Mouse (Mus musculus): ENCODE measurements around the gene Hap1. TPM values are rescaled to one million over a fixed set of nuclear protein-coding genes. Genes with fewer than 3 reads are reported as not detected.

Gene Hap1
- polyA plus RNA-seq, 1 experiment from 2014 or later = 15.5 TPM

DNA sequence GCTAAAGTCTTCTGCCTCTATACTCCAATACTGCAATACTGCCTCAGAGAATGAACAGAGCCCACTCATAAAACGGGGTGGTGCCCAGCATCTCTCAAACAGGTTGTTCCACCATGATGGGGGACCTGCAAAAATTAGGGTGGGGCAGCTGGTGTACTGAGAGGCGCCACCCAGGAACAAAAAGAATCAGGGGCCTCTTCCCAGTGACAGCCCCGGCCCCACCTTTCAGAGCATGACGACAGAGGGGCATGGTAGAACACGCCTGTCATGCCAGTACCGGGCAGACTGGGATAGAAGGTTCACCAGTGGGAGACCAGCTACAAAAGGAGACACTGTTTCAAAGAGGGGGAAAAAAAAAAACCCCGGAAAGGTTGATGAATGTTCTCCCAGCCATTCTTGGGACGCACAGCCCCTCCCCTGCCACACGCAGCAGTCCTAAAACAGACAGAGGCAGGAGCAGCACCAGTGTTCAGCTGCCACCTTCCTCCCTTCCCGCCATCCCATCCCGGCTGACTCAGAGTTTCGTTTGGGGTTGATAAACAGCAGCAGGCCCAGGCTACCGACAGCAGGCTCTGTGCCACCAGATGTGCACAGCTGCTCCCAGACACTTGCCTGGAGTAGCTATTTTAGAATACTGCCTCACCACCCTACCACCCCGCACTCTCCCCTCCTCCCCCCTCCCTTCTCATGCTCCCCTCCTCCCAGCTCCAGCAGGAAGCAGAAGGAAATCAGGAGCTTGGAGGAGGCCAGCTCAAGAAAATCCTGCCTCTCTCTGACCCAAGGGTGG lies 31.9 kb upstream of the Hap1 start:
- 16% methylated on average over 14 of the region's 14 CpGs for WGBS
- peak; percentile 38; the same call in 1 of the 2 replicates for ATAC-seq (ENCODE audit: insufficient read depth, low FRiP score, low read depth)
- Histone ChIP-seq H3K4me3 (replicated peaks) (no peak overlapping the region), H3K4me2 (peak overlapping the region; percentile 37), H3K9me3 (no peaks in the 10 kb centered on the region), H3K27me3 (replicated peaks) (no peaks in the 10 kb centered on the region), H3K4me1 (peaks cover 62% of the 10 kb centered on the region), H3K27ac (peak overlapping the region; percentile 90), H3K9ac (no peak overlapping the region), H3K36me3 (peaks cover 19% of the 10 kb centered on the region)

GRCm38 (mm10) chr11:100387111-100387510 lies 31.2 kb upstream of the Hap1 start:
- WGBS = 76% methylated on average over 6 of the region's 6 CpGs
- Histone ChIP-seq H3K36me3 (peaks cover 25% of the 10 kb centered on the region), H3K9ac (no peak overlapping the region), H3K9me3 (no peaks in the 10 kb centered on the region), H3K4me3 (replicated peaks) (no peak overlapping the region), H3K4me2 (peak overlapping the region; percentile 37), H3K4me1 (peaks cover 59% of the 10 kb centered on the region), H3K27ac (peak overlapping the region; percentile 90), H3K27me3 (replicated peaks) (no peaks in the 10 kb centered on the region)
- no peak for ATAC-seq (ENCODE audit: insufficient read depth, low FRiP score, low read depth)

DNA sequence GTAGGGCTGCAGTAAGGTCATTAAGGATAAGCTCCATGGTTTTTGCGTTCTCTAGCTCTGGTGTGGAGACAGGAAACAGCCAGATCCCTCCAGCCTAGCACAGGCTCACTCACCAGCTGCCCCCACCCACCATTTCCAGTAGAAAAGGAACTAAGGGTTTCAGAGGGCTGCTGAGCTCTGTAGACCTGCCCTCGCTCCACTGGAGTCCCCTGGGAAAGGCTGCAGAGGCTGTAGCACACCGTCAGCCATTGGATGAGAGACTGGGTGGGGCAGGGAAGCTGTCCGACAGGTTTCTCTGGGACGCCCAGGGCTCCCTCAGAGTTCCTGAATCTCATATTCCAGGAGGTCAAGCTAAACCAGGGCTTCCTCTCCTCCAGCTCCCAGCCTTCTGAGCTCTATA lies 30.7 kb upstream of the Hap1 start:
- 53% methylated on average over 5 of the region's 5 CpGs for WGBS

GRCm38 (mm10) chr11:100385016-100385415 lies 29.1 kb upstream of the Hap1 start:
- Histone ChIP-seq H3K4me1 (peaks cover 40% of the 10 kb centered on the region), H3K4me2 (no peak overlapping the region), H3K27ac (no peak overlapping the region), H3K9me3 (no peaks in the 10 kb centered on the region), H3K36me3 (peaks cover 33% of the 10 kb centered on the region), H3K9ac (no peak overlapping the region), H3K4me3 (replicated peaks) (no peak overlapping the region), H3K27me3 (replicated peaks) (no peaks in the 10 kb centered on the region)
- WGBS = 78% methylated on average over 3 of the region's 3 CpGs
- no peak for ATAC-seq (ENCODE audit: insufficient read depth, low FRiP score, low read depth)

More for the DNA sequence above, 30.7 kb upstream of the Hap1 start:
- peak; percentile 86 for ATAC-seq (ENCODE audit: insufficient read depth, low FRiP score, low read depth)
- Histone ChIP-seq H3K9me3 (no peaks in the 10 kb centered on the region), H3K36me3 (peaks cover 30% of the 10 kb centered on the region), H3K9ac (no peak overlapping the region), H3K4me3 (replicated peaks) (no peak overlapping the region), H3K27ac (peak overlapping the region; percentile 90), H3K4me1 (peaks cover 55% of the 10 kb centered on the region), H3K27me3 (replicated peaks) (no peaks in the 10 kb centered on the region), H3K4me2 (peak overlapping the region; percentile 37)

DNA sequence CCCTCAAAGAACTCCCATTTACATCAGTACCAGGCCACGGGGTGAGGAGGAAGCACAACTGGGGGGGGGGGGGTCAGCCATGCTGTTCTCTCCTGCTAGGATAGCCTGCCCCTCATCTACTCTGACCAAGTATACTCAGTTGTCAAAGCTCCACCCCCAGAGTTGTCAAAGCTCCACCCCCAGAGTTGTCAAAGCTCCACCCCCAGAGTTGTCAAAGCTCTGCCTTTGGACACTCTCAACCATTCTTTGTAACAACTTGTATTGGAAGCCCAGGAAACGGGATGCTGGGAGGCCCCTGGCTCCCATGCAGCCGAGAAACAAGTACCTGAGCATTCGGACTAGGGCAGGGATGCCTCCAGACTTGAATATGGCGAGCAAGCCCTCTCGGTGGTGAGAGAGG lies 26.8 kb upstream of the Hap1 start:
- Histone ChIP-seq H3K36me3 (peaks cover 52% of the 10 kb centered on the region), H3K9me3 (no peaks in the 10 kb centered on the region), H3K4me1 (peaks cover 17% of the 10 kb centered on the region), H3K4me2 (no peak overlapping the region), H3K4me3 (replicated peaks) (no peak overlapping the region), H3K27me3 (replicated peaks) (no peaks in the 10 kb centered on the region), H3K9ac (no peak overlapping the region), H3K27ac (no peak overlapping the region)
- WGBS = 83% methylated on average over 6 of the region's 6 CpGs
- ATAC-seq (ENCODE audit: insufficient read depth, low FRiP score, low read depth) = no peak

GRCm38 (mm10) chr11:100379311-100379710 lies 23.4 kb upstream of the Hap1 start:
- Histone ChIP-seq H3K36me3 (peaks cover 73% of the 10 kb centered on the region), H3K27me3 (replicated peaks) (no peaks in the 10 kb centered on the region), H3K27ac (no peak overlapping the region), H3K4me2 (no peak overlapping the region), H3K4me3 (replicated peaks) (no peak overlapping the region), H3K4me1 (no peaks in the 10 kb centered on the region), H3K9ac (no peak overlapping the region), H3K9me3 (no peaks in the 10 kb centered on the region)
- 90% methylated on average over 4 of the region's 4 CpGs for WGBS
- no peak for ATAC-seq (ENCODE audit: insufficient read depth, low FRiP score, low read depth)

DNA sequence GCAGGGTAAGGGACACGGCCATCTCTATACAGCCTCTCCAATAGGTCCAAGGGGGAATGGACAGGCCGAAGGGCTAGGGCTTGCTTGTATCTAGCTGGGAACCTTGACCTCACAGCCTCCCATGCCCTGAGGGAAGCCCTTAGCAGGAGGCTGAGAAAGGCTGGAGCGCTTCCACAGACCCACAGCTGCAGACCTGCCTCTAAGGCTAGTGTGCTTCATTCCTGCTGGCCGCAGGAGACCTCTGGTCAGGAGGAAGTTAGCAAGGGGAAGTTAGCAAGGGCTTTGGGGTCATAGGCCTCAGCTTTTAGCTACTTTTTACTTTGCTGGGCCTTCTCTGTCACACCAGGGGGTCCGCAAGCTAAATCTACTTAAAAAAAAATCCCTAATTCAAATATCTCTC lies 22.5 kb upstream of the Hap1 start:
- Histone ChIP-seq H3K4me1 (no peaks in the 10 kb centered on the region), H3K9ac (no peak overlapping the region), H3K4me3 (replicated peaks) (no peak overlapping the region), H3K27me3 (replicated peaks) (no peaks in the 10 kb centered on the region), H3K27ac (no peak overlapping the region), H3K9me3 (no peaks in the 10 kb centered on the region), H3K36me3 (peaks cover 73% of the 10 kb centered on the region), H3K4me2 (no peak overlapping the region)
- no peak for ATAC-seq (ENCODE audit: insufficient read depth, low FRiP score, low read depth)
- WGBS = 93% methylated on average over 5 of the region's 5 CpGs

GRCm38 (mm10) chr11:100377989-100378388 lies 22.1 kb upstream of the Hap1 start:
- 94% methylated on average over 14 of the region's 14 CpGs for WGBS

GRCm38 (mm10) chr11:100376746-100377389 lies 20.9 kb upstream of the Hap1 start:
- no peaks in the 10 kb centered on the region for H3K4me1 ChIP-seq
- peaks cover 68% of the 10 kb centered on the region for H3K36me3 ChIP-seq
- no peak overlapping the region for H3K4me2 ChIP-seq
- H3K27ac ChIP-seq = no peak overlapping the region
- H3K4me3 ChIP-seq (replicated peaks) = no peak overlapping the region
- no peaks in the 10 kb centered on the region for H3K9me3 ChIP-seq
- H3K9ac ChIP-seq = no peak overlapping the region
- ATAC-seq (ENCODE audit: insufficient read depth, low FRiP score, low read depth) = no peak; the same call in 1 of the 2 replicates
- WGBS = 92% methylated on average over 21 of the region's 21 CpGs
- H3K27me3 ChIP-seq (replicated peaks) = no peaks in the 10 kb centered on the region

More at GRCm38 (mm10) chr11:100377989-100378388, 22.1 kb upstream of the Hap1 start:
- no peak overlapping the region for H3K9ac ChIP-seq
- peaks cover 73% of the 10 kb centered on the region for H3K36me3 ChIP-seq
- H3K4me3 ChIP-seq (replicated peaks) = no peak overlapping the region
- H3K27me3 ChIP-seq (replicated peaks) = no peaks in the 10 kb centered on the region
- no peak overlapping the region for H3K27ac ChIP-seq
- H3K4me2 ChIP-seq = no peak overlapping the region
- H3K4me1 ChIP-seq = no peaks in the 10 kb centered on the region
- H3K9me3 ChIP-seq = no peaks in the 10 kb centered on the region
- no peak for ATAC-seq (ENCODE audit: insufficient read depth, low FRiP score, low read depth)

DNA sequence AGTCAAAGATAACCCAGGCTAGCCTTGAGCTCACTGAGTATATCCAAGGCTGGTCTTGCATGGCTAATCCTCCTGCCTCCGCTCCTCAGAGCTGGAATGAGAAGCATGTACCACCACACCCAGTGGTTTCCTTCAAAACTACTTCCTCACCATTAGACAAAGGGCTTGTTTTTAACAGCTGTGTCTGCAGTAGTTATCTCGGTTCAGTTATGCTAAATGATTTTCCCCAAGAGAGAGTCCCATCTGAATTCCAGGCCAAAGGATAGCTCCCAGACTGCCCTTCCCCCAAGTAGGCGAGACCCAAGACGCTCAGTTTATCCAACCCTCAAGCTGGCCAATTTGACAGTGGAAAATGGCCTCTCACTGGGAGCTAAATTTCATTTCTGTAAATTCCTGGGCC lies 20.1 kb upstream of the Hap1 start:
- ATAC-seq (ENCODE audit: insufficient read depth, low FRiP score, low read depth) = no peak
- WGBS = 74% methylated on average over 4 of the region's 4 CpGs
- no peaks in the 10 kb centered on the region for H3K4me1 ChIP-seq
- peaks cover 69% of the 10 kb centered on the region for H3K36me3 ChIP-seq
- H3K9me3 ChIP-seq = no peaks in the 10 kb centered on the region
- H3K27ac ChIP-seq = no peak overlapping the region
- H3K4me3 ChIP-seq (replicated peaks) = no peak overlapping the region
- no peak overlapping the region for H3K4me2 ChIP-seq
- H3K9ac ChIP-seq = no peak overlapping the region
- no peaks in the 10 kb centered on the region for H3K27me3 ChIP-seq (replicated peaks)

GRCm38 (mm10) chr11:100375127-100375526 lies 19.2 kb upstream of the Hap1 start:
- Histone ChIP-seq H3K4me1 (no peaks in the 10 kb centered on the region), H3K27me3 (replicated peaks) (no peaks in the 10 kb centered on the region), H3K9ac (no peak overlapping the region), H3K36me3 (peaks cover 73% of the 10 kb centered on the region), H3K4me3 (replicated peaks) (no peak overlapping the region), H3K4me2 (no peak overlapping the region), H3K27ac (no peak overlapping the region), H3K9me3 (no peaks in the 10 kb centered on the region)
- WGBS = 86% methylated on average over 9 of the region's 9 CpGs
- ATAC-seq (ENCODE audit: insufficient read depth, low FRiP score, low read depth) = no peak

DNA sequence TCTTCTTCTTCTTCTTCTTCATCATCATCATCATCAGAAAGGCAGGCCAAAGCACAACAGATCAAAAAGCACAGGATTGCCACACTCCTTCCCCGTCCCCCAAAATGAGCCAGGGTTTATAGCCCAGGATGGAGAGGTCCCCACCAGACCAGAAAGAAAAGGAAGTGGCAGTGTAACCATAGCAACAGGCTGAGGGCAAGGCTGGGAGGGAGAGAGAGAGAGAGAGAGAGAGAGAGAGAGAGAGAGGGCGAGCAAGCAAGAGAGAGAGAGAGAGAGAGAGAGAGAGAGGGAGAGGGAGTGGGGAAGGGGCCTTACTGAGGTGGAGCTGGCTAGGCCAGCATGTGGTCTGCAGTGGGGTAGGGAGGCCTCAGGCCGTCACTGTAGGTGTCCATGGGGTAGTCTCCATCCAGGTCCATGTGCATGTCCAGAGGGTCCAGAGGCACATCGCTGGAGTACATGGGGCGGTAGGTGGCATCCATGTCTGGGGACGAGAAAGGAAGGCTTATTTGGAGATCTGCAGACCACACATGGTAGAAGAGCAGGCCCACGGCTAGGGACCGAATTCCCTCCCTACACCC lies 16.1 kb upstream of the Hap1 start:
- Histone ChIP-seq H3K9me3 (no peaks in the 10 kb centered on the region), H3K4me1 (no peaks in the 10 kb centered on the region), H3K4me3 (replicated peaks) (no peak overlapping the region), H3K4me2 (no peak overlapping the region), H3K27ac (no peak overlapping the region), H3K36me3 (peaks cover 56% of the 10 kb centered on the region), H3K9ac (no peak overlapping the region), H3K27me3 (replicated peaks) (no peaks in the 10 kb centered on the region)
- 78% methylated on average over 8 of the region's 8 CpGs for WGBS
- ATAC-seq (ENCODE audit: insufficient read depth, low FRiP score, low read depth) = no peak

All from stomach, embryonic 15.5 days (tissue).